Mouse (Mus musculus) spleen, adult 2 months (tissue): ENCODE measurements around the gene Tle4.

Experiments
- CTCF ChIP-seq: fragments of 200-500 bp; IDR thresholded peaks from 2 replicates; pipeline ENCODE4 v1.5.1; 2011; ENCODE audit warnings: mild to moderate bottlenecking, inconsistent platforms; ENCODE audit not compliant: insufficient read depth, insufficient read length, insufficient replicate concordance; ENCODE audit errors: extremely low read depth
- POLR2A ChIP-seq: fragments of 200-500 bp; IDR thresholded peaks from 2 replicates; pipeline ENCODE4 v1.6.1; 2011; ENCODE audit warnings: low read depth, low read length, inconsistent platforms

GRCm38 (mm10) chr19:14481796-14482561, 115.9 kb downstream of the Tle4 start:
- TF ChIP-seq CTCF (no peak), POLR2A (no peak)
